Mouse (Mus musculus) retina, postnatal 1 day (tissue): ENCODE data around the gene Scimp.

Experiments used
- DNase-seq: peaks from one replicate; pipeline ENCODE4 v3.0.0-alpha.2; 2012

Gene Scimp

DNA sequence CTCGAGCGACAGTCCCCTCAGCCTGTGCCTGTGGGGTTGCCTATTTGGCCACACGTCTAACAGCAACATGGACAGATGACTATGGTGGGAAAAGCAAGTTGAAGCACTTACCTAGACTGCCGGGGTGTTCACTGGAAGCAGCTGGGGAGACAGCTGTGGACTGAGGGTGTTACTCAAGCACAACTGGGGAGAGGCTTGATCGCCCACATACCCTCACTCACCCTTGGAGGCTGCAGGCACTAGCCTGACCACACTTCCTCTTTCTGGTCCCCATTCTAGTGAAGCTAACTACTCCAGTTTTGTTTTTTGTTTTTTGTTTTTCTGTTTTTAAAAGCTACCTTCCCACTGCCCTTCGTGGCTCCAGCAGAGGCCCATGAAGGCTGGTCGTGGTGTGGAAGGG is at the start of gene Scimp:
TSS of gene Scimp (minus strand) at position 222 of the 400 bp plus-strand sequence.
- no peak for DNase-seq

- no peak for DNase-seq
Measured at GRCm38 (mm10) chr11:70860371-70860770, 48.0 kb upstream of the Scimp start.

DNA sequence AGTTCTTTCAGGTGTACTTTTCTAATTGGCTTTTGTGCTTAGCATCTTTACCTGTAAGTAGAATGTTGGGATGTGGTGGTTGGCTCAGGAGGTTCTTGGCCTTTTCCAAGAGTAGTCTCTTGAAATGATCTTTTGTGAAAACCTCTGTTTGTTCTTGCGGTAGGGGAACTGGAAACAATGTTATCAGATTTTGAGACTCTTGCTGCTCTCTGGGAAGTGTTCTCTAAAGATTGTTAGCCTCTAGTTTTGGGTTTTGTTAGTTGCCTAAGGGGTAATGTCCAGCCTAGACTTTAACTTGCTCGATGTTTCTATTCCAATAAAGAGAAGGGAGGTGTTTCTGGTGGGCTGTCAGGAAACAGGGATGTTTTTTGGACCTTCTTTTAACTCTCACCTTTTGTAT is 33.6 kb upstream of the Scimp start:
- DNase-seq: no peak

- no peak for DNase-seq
Measured at GRCm38 (mm10) chr11:70845457-70845978, 33.1 kb upstream of the Scimp start.

DNA sequence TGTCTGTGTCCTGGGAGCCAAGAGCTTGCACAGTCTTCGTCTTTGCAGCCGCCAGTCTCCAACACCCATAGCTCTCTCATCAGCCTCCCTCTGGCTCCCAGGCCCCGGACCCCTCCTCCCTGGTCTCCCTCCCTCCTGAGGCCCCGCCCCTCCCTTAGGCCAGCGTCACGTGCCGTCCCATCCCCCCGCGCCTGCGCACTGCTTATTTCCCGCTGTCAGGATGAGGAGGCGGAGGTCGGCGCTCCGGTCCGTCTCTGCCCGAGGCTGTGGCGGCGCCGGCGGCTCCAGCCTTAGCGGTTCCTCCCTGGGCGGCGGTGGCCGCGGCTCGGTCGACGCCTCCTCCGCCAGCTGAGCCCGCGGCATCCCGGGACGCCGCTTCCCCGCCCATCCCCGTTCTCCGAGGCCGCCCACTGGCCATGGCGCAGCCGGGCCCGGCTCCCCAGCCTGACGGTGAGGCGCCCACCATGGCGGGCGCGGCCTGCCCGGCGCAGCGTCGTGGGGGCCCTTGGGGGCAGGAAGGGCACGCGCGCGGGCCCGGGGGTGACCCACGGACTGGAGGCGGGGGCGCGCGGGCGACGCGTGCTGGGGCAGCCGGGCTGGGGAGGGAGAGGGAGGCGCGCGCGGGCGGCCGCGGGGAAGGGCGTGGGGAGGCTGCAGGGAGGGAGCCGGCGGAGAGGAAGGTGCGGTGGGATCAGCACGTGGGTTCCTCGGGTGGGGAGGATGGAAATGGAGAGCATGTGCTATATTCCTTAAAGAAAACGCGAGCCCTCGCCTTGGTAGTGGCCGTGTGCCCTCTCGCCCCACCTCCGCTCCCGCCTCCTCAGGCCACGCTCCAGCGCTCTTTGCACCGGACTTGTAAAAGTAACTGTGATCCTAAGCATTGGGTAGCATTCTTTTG is 32.4 kb upstream of the Scimp start, which contains the start of gene Rabep1:
TSS of gene Rabep1 (plus strand) at position 220 of the 898 bp plus-strand sequence.
- DNase-seq: peak; percentile 97

GRCm38 (mm10) chr11:70843701-70844551 is 31.5 kb upstream of the Scimp start:
- no peak for DNase-seq

DNA sequence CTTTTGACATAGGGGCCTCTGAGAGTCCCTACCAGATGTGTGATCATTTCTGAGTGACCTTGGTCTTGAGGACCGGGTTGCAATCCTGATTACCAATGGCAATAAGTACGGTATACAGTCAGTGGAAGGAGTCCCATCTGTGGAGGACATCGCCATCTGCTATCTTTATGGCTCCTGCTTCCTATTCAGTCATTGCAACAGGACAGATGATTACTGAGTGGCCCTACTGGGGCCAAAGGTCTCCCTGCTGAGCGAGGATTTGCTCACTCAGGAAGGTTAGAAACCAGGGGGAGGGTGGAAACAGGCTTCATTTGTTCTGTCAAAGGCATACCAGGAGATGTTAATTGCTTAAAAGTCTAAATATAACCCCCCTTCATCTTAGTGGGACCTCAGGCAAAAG is 30.6 kb upstream of the Scimp start:
- DNase-seq: no peak

DNA sequence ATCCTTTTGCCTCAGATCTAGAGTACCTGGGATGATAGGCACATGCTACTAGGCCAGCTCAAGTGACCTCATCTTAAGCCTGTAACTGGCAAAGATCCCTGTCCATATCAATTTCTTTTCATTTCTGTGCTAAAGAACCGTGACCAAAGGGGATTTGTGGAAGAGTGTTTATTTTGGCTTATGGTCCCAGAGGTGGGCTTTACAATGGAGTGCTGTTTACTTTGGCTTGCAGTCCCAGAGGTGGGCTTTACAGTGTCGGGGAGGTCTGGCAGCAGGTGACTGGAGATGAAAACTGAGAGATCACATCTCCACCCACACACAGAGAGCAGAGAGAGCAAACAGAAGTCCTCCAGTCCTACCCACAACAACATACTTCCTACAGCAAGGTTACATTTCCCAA is 26.2 kb upstream of the Scimp start:
- no peak for DNase-seq

DNA sequence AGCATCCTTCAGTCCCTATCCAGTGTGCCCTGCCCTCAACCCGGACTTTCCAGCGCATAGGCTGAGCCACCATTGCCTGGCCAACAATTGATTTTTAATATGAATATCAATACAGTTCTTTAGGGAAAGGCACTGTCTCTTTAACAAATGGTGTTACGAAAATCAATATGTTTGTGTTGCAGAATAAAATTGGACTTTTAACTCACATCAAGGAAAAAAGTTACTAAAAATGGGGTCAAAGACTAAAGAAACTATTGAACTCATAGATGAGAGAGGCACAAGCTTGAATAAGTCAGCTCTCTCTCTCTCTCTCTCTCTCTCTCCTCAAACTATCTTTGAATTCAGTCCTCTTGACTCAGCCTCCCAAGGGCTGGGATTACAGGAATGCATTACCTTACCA is 24.6 kb upstream of the Scimp start:
- no peak for DNase-seq

DNA sequence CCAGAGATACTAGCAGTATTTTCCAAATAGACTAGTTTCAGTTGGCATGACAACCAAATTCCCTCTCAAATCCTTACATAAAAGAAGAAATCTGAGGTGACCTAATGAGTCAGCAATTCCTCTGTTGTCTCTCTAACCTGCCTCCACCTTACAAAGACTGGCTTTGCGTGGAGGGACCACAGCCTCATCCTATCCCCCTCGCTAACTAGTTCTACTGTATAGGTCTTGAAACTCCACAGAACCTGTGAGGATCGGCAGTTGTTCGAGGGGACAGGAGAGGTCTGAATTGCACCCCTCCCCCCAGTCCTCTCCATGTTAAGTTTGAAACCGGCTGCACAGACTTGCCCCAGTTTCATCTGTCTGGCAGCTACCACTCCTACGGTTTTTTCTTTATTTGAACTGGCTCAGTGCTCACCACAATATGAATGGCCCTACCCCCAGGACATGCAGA is 23.0 kb upstream of the Scimp start:
- DNase-seq: no peak

DNA sequence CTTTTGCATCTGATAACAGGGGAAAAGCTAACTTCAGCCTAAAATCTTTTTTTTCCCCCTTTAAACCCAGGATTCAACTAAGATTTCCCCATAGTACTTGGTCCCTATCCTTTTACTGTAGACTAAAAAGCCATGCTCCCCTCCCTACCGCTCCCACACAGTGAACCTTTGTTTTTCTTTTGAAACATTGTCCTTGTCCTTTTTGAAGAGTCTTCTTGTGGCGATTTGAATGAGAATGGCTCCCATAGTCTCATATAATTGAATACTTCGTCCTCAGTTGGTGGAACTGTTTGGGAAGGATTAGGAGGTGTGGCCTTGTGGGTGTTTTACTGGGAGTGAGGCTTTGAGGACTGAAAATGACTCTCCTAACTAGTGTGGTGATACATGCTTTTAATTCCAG is 21.4 kb upstream of the Scimp start:
- no peak for DNase-seq

GRCm38 (mm10) chr11:70833408-70833807 is 21.0 kb upstream of the Scimp start:
- DNase-seq: no peak

DNA sequence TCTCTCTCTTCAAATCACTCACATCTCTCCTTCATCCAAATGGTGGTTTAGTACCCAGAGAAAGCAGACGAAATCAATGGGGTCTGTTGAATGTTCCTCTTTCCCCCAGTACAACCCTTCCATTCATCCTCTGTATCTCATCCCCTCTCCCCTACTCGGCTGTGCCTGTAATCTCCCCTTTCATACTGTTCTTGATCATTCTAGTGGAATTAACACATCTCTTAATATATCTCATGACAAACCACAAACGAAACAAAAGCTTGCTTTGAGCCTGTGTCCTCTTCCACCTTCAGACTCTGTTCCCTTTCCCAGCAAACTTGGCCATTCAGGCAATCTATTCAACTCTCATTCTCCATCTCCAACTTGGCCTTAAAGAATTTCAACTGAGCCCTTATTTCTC is 18.8 kb upstream of the Scimp start:
- DNase-seq: peak; percentile 76

DNA sequence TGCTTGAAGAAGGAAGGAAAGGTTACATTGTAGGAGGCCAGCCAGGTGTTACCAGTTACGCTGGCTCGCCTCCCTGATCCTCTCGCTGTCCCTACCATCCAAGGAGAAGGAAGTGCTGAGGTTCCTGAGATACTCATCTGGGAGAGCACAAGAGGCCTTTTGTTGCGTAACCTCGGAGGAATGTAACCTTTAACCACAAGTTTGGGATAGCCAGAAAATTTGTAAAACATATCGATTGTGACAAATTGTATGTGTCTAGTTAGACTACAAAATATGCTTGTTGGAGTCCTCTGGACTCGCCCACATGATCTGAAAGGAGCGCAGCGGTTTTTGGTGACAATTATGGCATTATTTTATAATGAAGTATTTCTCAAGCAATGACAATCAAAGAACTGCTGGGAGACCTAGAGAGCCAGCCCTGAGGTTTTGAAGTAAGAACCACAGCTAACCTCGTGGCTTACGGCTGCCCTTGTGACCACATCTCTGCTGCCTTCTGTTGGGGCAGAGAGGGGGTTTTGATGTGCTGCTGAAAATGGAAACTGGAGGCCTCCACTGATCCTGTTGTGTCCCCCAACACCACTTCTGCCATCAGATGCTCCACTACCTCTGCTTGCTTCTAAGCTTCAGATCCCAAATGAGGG is 16.7 kb upstream of the Scimp start:
- no peak for DNase-seq

GRCm38 (mm10) chr11:70826207-70826606 is 13.8 kb upstream of the Scimp start:
- DNase-seq: no peak

- peak; percentile 73 for DNase-seq
Measured at GRCm38 (mm10) chr11:70821728-70822591, 9.6 kb upstream of the Scimp start.

DNA sequence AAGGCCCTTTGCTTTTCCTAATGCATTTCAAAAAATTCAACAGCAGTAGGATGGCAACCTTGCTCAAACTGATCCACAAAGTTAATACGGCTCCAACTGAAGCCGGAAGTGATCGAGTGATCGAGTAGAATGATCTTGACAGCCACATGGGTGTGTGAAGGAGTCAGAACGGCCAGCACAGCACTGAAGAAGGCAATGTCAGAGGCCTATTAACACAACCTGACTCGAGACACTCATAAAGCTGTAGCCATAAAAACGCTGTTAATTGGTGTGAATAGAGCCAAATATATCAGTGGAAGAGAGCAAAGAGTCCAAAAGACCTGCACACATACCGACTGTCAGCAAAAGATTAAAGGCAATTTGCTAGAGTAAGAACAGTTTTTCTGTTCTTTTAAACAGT is 7.7 kb upstream of the Scimp start:
- no peak for DNase-seq

- no peak for DNase-seq
Measured at GRCm38 (mm10) chr11:70816770-70817169, 4.4 kb upstream of the Scimp start.

DNA sequence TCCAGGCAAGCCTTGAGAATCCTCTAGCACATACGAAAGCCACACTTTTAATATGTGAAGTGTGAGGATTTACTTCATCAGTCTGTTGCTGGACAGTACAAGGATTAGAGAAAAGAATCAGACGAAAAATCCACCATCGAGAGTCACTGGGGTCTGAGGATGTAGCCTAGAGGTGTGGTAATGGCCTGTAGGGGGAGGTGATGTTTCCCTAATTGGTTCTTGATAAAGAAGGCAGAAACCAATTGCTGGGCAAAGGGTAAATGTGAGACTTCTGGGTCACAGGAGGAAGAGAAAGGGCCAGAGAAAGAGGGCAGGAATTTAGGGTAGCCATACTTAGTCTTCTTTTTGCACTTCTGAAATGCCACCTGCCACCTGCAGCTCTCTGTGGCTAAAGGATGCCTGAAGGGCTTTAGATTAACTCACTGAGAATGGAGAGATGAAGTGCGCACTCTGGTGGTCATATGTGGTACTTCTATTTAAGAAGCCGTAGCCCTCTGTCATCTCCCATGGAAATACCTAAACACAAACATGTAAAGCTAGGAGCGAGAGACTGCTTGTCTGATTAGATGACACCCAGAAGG is 3.2 kb upstream of the Scimp start:
- DNase-seq: peak; percentile 88

DNA sequence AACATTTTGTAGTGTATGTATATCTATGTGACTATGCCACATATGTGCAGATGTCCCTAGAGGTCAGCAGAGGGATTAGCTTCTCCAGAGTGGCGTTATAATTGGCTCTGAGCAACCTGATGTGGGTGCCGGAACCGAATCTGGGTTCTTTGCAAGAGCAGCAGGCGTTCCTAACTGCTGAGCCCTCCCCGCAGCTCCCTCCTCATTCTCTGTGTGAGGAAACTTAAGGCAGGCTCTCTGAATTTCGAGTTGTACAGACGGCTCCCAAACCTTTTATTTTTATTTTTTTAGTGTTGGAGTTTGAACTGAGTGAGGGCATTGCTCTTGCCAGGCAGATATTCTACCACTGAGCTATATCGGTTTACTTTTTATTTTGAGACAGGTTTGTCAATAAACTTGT is 2.7 kb upstream of the Scimp start:
- no peak for DNase-seq

GRCm38 (mm10) chr11:70811471-70812240 is 730 bp downstream of the Scimp start:
- peak; percentile 51 for DNase-seq
